Mouse (Mus musculus) spleen, postnatal 4 days (tissue): Measurements from ENCODE around the gene Gadl1.

Experiments
- DNase-seq, 2 experiments: peaks; one replicate each; pipeline ENCODE4 v3.0.0; 2022; ENCODE audit warnings: low spot score in 2 of 2

The Gadl1 gene

GRCm38 (mm10) chr9:115936350-115936749 is 27.1 kb downstream of the Gadl1 start:
- no peak for DNase-seq

DNA sequence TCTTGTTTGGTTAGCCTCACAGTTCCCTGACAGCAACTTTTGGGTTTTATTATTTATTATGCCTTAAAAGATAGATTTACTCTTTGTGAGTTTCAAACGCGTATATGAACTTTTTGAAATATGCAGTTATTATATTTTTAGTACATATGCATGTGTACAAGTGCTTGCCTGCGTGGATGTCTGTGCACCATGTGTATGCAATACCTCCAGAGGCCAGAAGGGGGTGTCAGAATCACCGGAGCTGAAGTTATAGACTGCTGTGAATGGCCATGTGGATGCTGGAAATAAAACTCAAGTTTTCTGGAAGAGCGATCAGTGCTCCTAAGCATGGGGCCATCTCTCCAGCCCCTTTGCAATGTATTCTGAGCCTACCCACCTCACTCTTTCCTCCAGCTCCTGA is 28.7 kb downstream of the Gadl1 start:
- DNase-seq: no peak

- DNase-seq: no peak
Measured at GRCm38 (mm10) chr9:115939420-115939819, 30.2 kb downstream of the Gadl1 start.

DNA sequence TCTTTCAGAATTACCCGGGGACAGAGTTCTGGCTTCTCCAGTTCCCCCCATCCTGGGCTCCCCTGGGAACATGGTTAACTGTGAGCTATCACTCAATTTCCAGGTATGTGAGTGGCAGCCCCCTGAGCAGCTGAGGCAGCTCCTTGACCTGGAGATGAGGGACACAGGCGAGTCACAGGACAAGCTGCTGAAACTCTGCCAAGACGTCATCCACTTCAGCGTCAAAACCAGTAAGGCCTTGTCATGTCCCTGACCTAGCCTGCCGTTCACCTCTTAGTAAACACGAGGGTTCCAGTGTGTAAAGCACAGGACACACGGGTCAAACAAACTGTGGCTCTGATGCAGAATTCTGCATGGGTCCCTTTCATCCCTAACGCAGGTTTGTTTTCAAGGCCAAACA is 31.9 kb downstream of the Gadl1 start:
- no peak for DNase-seq

DNA sequence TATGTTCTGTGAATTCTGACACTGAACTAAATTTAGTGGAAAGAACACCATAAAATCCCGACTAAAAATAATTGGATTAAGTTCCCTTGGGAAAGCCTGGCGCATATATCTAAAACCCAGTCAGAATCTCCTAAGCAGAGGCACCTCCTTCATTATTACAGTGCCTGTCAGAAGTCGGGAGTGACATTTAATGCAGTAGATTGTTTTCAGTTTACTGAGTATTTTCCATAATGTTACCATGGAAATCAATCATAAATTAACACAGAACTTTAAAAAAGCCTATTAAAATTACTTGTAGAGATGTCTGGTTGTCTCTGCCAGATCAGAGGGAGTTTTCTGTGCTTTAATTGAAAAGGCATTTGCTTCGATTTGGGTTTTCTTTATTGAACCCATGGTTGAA is 33.2 kb downstream of the Gadl1 start:
- DNase-seq: no peak

- no peak for DNase-seq
Measured at GRCm38 (mm10) chr9:115942989-115943388, 33.7 kb downstream of the Gadl1 start.

- no peak for DNase-seq
Measured at GRCm38 (mm10) chr9:115943577-115944320, 34.5 kb downstream of the Gadl1 start.

GRCm38 (mm10) chr9:115965056-115965455 is 55.8 kb downstream of the Gadl1 start:
- DNase-seq: no peak

- DNase-seq: no peak
Measured at GRCm38 (mm10) chr9:115966116-115966515, 56.9 kb downstream of the Gadl1 start.

GRCm38 (mm10) chr9:115966746-115967145 is 57.5 kb downstream of the Gadl1 start:
- DNase-seq: no peak

DNA sequence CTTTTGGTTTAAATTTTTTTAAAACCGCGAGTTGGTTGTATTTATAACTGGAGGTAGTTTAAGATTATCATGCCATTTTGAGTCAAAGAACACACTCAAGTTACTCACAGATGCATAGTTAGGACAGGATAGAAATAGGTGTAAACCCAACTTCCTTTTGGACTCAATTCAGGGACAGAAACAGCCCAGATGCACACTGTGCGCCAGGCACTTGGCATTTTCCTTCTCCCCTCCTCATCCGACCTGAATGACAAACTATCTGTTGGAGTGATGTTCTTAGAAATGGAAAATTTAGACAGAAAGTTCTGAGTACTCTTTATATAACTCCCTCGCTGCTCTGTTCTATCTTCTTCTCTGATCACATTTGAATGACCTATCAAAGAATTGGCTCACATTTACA is 58.4 kb downstream of the Gadl1 start:
- no peak for DNase-seq

DNA sequence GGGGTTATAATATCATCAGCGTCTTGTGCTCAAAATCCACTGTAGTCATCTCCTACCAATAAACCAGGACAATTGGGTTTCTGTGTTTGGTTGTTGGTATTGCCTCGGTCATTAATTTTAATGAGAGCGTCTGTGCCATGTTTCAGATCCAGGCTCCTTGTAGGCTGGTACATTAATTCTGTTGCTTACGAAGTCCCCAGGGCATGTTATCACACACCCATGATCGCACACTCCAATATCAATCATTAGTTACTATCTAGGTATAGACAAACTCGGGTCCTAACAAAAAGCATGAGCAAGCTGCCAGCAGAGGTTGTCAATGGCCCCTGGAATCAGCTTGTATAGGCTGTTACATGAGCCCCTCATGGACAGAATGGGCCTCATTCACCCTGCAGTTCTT is 67.6 kb downstream of the Gadl1 start:
- DNase-seq: no peak

DNA sequence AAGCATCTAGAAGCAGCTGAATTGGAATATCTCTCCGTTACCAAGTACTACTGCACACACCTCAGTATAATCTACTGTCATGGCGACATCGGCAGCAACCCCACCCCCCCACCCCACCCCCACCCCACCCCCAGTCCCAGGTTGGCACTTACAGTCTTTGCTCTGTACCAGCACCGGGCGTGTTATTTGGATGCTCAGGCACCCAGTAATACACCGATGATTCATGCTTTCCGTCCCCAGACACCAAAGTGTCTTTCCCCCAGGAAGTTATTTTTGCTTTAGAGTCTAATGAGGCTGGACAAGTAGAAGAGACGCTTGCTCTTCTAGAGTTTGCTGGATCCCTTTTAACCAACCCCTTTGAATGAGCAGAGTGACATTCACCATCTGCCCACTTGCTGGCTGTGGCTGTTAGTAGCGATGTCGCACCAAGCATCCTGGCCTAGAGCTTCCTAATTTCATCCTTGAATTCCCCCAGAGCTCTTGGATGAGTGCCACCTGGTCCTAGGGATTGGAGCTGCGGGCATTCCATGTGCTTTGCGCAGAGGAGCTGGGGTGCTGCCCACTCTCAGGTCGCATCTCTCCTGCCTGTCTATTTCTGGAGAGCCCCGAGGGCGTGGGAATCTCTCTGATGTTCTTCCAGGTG is 68.5 kb downstream of the Gadl1 start:
- no peak for DNase-seq

DNA sequence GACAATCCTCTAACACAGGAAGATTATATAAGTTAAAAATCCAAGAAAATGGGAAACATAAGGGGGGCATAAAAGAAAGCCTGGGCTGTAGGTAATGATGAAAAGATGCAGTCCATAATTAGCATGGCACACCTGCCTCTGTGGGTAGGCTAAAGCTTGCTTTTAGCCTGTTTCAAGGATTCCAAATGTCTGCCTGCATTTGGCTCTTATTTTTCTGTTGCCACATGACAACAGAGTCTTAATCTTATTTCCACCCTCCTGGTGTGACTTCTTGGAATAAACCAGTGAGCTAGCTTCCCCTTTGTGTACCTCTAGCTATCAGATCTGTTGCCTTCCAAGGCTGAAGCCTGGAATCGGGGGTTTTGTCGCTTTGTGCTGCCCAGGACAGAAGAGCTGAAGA is 69.2 kb downstream of the Gadl1 start:
- DNase-seq: no peak

DNA sequence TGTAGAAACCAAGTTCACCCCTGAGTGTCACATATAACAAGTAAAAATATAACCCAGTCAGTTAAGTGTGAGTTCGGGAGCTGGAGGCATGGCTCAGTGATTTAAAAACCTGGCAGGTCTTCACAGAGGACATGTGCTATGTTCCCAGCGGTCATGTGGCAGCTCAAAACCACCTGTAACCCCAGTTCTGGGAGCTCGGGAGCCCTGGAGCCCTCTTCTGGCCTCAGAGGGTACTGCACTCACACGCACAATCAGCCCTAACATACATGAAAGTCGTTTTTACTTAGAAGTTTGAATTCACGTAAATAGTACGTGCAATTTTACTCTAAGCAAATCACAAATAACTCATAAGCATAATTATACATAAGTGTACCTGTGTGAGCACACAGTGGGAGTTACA is 81.4 kb downstream of the Gadl1 start:
- DNase-seq: no peak

GRCm38 (mm10) chr9:115994772-115995171 is 85.5 kb downstream of the Gadl1 start:
- no peak for DNase-seq

- no peak for DNase-seq
Measured at GRCm38 (mm10) chr9:115995856-115996560, 86.8 kb downstream of the Gadl1 start.

DNA sequence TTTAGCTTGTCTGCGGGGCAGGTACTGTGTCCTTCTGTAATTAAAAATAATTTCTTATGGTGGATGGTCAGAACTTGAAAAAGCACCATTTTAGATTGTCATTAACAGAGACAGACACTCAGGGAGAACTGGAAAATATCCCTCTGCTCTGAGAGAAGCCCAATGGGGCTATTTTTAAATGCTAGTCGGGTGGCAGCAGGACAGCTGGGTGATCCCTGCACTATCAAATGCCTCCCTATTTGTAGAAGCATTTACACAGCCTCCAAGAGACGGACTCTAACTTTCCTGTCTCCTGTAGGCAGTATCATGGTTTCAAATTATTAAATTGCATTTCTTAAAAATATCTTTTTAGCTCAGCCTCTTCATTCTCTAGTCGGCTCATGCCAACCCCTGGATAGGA is 89.1 kb downstream of the Gadl1 start:
- DNase-seq: no peak

GRCm38 (mm10) chr9:115999361-115999990 is 90.2 kb downstream of the Gadl1 start:
- no peak for DNase-seq

- no peak for DNase-seq
Measured at GRCm38 (mm10) chr9:116013911-116014310, 104.7 kb downstream of the Gadl1 start.

- DNase-seq: no peak
Measured at GRCm38 (mm10) chr9:116016221-116016620, 107.0 kb downstream of the Gadl1 start.

DNA sequence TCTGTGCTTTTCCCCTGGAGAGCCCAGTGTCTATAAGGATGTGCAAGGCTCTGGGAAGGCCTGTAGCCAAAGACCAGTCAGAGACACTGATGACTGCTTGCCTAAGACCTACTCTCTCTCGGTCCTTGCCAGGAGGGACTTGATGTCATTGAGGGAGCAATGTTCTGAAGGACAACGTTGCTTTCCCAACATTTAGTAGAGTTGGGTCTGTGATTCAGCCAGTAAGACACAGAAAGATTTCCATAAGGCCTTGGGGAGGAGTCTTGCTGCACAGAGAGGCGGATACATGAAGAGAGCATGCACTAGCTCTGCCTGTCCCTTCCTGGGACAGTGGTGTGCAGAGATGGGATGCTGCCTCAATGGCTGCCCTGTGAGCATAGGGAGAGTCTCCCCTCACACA is 107.8 kb downstream of the Gadl1 start:
- no peak for DNase-seq

DNA sequence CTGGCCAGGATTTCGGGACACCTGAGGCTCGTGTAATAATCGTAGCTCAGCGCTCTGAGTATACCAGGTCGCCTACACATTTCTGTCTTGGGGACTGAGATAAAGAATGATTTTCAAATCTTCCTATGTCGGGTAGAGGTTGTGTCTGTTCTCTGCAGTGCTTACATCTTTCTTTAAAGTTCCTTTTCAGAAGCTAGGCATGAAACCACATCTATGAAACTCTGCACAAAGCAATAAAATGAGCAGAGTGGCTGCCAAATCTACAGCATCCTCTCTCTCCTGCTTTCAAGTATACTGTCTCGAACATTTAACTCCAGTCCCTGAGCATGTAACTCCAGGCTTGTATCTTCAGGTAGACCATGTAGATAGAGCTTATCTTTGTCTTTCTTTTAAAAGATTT is 109.3 kb downstream of the Gadl1 start:
- DNase-seq: no peak
